Mouse (Mus musculus) R1 (cell line): Measurements from ENCODE around the gene Dmbx1.

ENCODE experiments used
- DNase-seq: peaks from one replicate; pipeline ENCODE4 v3.0.0-alpha.2; 2018; ENCODE audit warnings: low read depth, low spot score

Gene Dmbx1

GRCm38 (mm10) chr4:115939295-115940102 is at the start of gene Dmbx1:
TSS of gene Dmbx1 (minus strand) at chr4:115939926.
- DNase-seq, result peak; percentile 87

GRCm38 (mm10) chr4:115989382-115989781 is 49.7 kb upstream of the Dmbx1 start:
- no peak for DNase-seq

GRCm38 (mm10) chr4:115987858-115988530 is 48.3 kb upstream of the Dmbx1 start:
- DNase-seq, result no peak

GRCm38 (mm10) chr4:115987436-115987835 is 47.7 kb upstream of the Dmbx1 start:
- DNase-seq, result no peak

GRCm38 (mm10) chr4:115984967-115985366 is 45.2 kb upstream of the Dmbx1 start:
- DNase-seq, result peak; percentile 94

- DNase-seq, result peak; percentile 87
These were observed 44.4 kb upstream of the Dmbx1 start for GRCm38 (mm10) chr4:115984111-115984510.

GRCm38 (mm10) chr4:115980676-115981075 is 41.0 kb upstream of the Dmbx1 start:
- DNase-seq, result peak; percentile 84

GRCm38 (mm10) chr4:115979437-115979836 is 39.7 kb upstream of the Dmbx1 start:
- DNase-seq, result peak; percentile 41

- no peak for DNase-seq
These were observed 39.2 kb upstream of the Dmbx1 start for GRCm38 (mm10) chr4:115978911-115979310.

GRCm38 (mm10) chr4:115972543-115972942 is 32.8 kb upstream of the Dmbx1 start:
- no peak for DNase-seq

- DNase-seq, result no peak
These were observed 24.7 kb upstream of the Dmbx1 start for GRCm38 (mm10) chr4:115964446-115964845.

GRCm38 (mm10) chr4:115963751-115964150 is 24.0 kb upstream of the Dmbx1 start:
- DNase-seq, result no peak

- peak; percentile 75 for DNase-seq
These were observed 23.1 kb upstream of the Dmbx1 start for GRCm38 (mm10) chr4:115962671-115963412.

GRCm38 (mm10) chr4:115961991-115962390 is 22.3 kb upstream of the Dmbx1 start:
- no peak for DNase-seq

GRCm38 (mm10) chr4:115959546-115959945 is 19.8 kb upstream of the Dmbx1 start:
- DNase-seq, result no peak

GRCm38 (mm10) chr4:115955494-115955775 is 15.7 kb upstream of the Dmbx1 start:
- no peak for DNase-seq

GRCm38 (mm10) chr4:115954656-115955493 is 15.1 kb upstream of the Dmbx1 start:
- DNase-seq, result peak; percentile 86

GRCm38 (mm10) chr4:115953559-115953958 is 13.8 kb upstream of the Dmbx1 start:
- DNase-seq, result no peak

- DNase-seq, result peak; percentile 73
These were observed 13.0 kb upstream of the Dmbx1 start for GRCm38 (mm10) chr4:115952758-115953157.

GRCm38 (mm10) chr4:115943669-115944314 is 4.1 kb upstream of the Dmbx1 start:
- DNase-seq, result no peak

- DNase-seq, result no peak
These were observed 1.6 kb upstream of the Dmbx1 start for GRCm38 (mm10) chr4:115941242-115941820.
